Mouse (Mus musculus): ENCODE data around the gene Evpl.
A peak's percentile ranks its signal among the peaks of the same experiment; 100 is the strongest.
"Not testable (repeated sequence)": the region's sequence is repeated elsewhere in the genome, so short reads cannot be mapped to it uniquely, and the experiment has no call there.

Gene Evpl

GRCm38 (mm10) chr11:116237742-116238395 lies at the start of gene Evpl:
Gene Evpl, minus strand, starts transcription at chr11:116238077.
- DNase-seq (ENCODE audit: low read depth), result peak; percentile 72

GRCm38 (mm10) chr11:116287351-116287750 lies 49.5 kb upstream of the Evpl start:
- DNase-seq (ENCODE audit: low read depth), result no peak

- no peak for DNase-seq (ENCODE audit: low read depth)
Measured at GRCm38 (mm10) chr11:116285770-116286191, 47.9 kb upstream of the Evpl start.

- DNase-seq (ENCODE audit: low read depth), result no peak
Measured at GRCm38 (mm10) chr11:116283982-116284381, 46.1 kb upstream of the Evpl start.

- DNase-seq (ENCODE audit: low read depth), result no peak
Measured at GRCm38 (mm10) chr11:116282912-116283521, 45.1 kb upstream of the Evpl start.

DNA sequence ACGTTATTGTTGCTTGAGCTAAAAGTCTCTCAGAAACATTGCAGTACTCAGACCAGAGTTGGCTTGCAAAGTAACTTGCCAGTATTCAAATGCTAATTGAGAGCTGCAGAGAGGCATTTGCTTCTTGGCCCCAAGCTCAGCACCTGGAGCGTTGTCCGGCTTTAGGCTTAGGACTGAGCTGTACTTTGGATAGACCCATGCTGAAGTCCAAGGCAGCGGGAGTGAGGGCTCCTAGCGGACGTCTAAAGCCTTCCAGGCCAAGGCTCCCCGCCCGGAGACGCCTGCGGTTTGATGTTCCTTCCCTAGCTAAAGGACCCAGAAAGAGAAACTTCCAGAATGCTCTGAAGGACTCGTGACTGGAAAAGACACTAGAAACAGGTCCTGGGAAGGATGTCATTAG lies 44.2 kb upstream of the Evpl start:
- DNase-seq (ENCODE audit: low read depth), result no peak

- DNase-seq (ENCODE audit: low read depth), result no peak
Measured at GRCm38 (mm10) chr11:116281671-116282070, 43.8 kb upstream of the Evpl start.

DNA sequence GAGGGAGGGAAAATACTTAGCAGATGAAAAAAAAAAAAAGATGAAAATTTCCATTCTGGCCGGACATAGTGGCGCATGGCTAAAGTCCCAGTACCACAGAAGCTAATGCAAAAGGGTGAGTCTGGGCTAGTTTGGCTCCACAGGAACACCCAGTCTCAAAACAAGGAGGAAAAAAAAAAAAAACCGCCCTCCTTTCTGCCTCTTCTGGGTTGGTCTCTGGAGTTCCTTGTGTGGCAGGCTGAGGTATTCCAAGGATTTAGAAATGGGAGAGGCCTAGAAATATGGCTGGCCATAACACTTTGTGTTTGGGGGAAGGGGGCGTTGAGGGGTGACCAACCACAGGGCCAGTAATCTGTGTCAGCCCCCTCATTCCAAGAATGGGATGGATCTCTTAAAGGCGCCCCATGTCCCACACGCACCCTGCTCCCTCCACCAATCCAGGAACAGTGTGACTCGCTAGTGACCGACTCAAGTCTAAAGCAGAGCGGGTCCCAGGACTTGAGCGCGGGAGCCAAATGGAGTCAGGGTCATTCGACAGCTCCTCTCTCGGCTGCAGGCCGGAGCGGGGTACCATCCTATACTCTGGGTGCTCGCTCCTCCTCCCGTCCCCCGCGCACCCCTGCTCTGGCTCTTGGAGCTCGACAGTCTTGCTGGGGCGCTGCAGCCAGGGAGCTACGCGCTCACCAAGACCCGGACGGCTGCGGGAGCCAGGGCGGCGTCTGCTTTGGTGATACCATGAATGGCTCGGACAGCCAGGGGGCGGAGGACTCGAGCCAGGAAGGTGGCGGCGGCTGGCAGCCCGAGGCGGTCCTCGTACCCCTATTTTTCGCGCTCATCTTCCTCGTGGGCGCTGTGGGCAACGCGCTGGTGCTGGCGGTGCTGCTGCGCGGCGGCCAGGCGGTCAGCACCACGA lies 43.1 kb upstream of the Evpl start, which contains the start of gene Galr2:
Gene Galr2, plus strand, starts transcription at position 189 of the 913 bp plus-strand sequence.
- no peak for DNase-seq (ENCODE audit: low read depth)

GRCm38 (mm10) chr11:116277184-116277583 lies 39.3 kb upstream of the Evpl start:
- not testable (repeated sequence) for DNase-seq (ENCODE audit: low read depth)

DNA sequence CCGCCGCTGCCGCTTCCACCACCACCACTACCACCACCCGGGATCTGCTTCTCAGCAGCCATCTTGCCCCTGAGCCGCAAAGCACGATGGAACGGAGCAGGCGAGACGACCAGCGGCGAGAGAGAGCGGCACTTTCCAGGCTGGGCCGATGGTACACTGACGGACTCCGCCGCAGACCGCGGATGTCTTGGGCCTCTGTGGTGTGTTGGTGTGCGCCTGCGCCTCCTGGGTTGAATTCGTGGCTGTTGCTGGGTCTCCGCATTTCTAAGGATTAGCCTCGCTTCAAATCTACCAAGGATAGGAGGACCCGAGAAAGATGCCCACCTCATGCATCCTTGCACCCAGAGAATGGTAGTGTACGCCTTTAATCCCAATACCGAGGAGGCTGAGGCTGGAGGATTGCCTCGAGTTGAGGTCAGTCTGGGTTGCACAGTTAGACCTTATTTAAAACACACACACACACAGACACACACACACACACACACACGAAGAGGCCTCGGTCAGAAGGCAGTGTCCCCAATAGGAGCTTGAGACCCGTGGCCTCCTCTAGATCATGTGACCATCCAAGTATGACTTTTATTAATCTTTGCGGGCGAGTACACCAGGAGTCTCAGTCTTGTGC lies 36.3 kb upstream of the Evpl start, which contains the start of gene Srp68:
Gene Srp68, minus strand, starts transcription at position 173 of the 622 bp plus-strand sequence.
- DNase-seq (ENCODE audit: low read depth), result peak; percentile 87

GRCm38 (mm10) chr11:116273469-116274044 lies 35.7 kb upstream of the Evpl start:
- no peak for DNase-seq (ENCODE audit: low read depth)

GRCm38 (mm10) chr11:116272589-116273468 lies 35.0 kb upstream of the Evpl start:
- peak; percentile 27 for DNase-seq (ENCODE audit: low read depth)

- DNase-seq (ENCODE audit: low read depth), result no peak
Measured at GRCm38 (mm10) chr11:116269560-116269959, 31.7 kb upstream of the Evpl start.

DNA sequence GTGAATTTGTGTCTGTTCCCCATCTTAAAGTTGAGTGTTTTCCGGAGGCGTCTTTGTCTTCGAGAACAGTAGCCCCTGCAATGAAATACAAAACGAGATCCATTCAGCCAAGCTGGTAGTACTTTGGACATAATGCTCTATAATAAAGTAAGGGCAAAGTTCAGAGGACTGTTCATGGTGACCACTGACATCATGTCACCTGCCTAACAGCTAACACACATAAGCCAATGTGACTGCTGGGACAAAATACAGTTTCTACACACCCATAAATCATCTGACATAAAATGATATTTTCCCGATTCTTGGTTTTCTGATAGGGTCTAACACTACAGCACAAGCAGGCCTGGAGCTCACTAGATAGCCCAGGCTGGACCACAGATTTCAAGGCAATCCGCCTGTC lies 30.4 kb upstream of the Evpl start:
- no peak for DNase-seq (ENCODE audit: low read depth)

- DNase-seq (ENCODE audit: low read depth), result peak; percentile 30
Measured at GRCm38 (mm10) chr11:116267637-116268036, 29.8 kb upstream of the Evpl start.

DNA sequence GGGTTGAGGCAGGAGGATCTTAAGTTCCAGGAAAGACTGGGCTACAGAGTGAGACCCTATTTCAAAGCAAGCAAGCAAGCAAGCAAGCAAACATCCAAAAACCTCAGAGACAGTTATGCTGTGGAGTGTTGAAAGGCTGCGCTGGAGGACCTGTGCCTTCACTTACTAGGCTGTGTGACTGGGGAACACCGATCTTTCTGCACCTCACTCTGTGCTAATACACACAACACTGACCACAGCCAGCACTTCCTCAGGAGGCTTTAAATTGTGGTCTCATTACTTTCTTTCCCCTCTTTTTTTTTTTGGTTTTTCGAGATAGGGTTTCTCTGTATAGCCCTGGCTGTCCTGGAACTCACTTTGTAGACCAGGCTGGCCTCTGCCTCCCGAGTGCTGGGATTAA lies 28.0 kb upstream of the Evpl start:
- no peak for DNase-seq (ENCODE audit: low read depth)

DNA sequence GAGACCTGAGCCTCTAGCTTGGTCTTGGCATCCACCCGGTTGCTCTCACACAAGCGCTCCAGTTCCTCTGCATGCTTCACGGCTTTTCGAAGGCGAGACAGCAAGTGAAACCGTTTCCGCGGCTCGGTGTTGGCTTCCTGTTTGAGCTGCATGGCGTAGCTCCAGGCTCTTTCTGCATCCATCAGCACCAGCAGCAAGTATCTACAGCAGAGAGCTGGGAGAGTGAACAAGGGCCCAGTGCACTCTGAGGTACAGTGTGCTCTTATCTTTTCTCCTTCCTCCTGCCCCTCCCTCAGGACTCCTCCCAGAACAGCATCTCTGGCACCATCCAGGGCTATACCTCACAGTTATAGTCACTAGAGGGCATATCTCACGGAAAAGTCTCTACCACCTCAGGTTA lies 27.5 kb upstream of the Evpl start:
- DNase-seq (ENCODE audit: low read depth), result peak; percentile 33

DNA sequence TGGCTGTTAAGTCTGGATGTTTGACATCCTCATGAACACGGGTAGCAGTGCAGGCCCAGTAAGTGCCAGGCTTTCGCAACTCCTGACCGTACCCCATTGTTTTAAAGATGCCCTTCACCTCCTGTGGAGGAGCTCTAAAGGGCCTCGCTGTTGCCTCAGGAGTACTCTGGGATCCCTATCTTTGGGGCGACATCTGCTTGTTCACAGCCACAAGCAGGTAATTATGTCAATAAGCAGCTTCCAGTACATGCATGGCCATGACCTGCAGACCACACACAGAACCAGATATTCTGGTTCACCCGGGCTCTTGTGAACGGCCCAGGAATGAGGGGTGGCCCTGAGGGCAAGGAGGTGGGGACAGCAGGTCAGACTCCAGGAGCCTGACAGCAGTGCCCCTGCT lies 22.4 kb upstream of the Evpl start:
- DNase-seq (ENCODE audit: low read depth), result no peak

- DNase-seq (ENCODE audit: low read depth), result peak; percentile 25
Measured at GRCm38 (mm10) chr11:116259461-116259860, 21.6 kb upstream of the Evpl start.

GRCm38 (mm10) chr11:116255982-116256675 lies 18.3 kb upstream of the Evpl start:
- peak; percentile 60 for DNase-seq (ENCODE audit: low read depth)
